Comparison of ENCODE assay signal across 16 mouse cellular contexts in genomic region chr11:96618789-96619445, GRCm38 (mm10).
DNase-seq lines count a peak whose midpoint lies in the region; ATAC-seq lines count a peak whose summit lies in the region.
"Had no signal": no experiment of that assay in that cellular context is flagged by ENCODE, and none has a peak within 500 bp of the region (broad histone marks: within the 10 kb centered on the region; RNA-seq: fewer than 3 reads in every experiment).

No protein-coding gene starts in this region.

- no peak for DNase-seq in embryonic facial prominence, embryonic 14.5 days (ENCODE audit: low spot score)
- no peak for DNase-seq in embryonic facial prominence, embryonic 10.5 days (ENCODE audit: low spot score)
- DNase-seq in lung, postnatal 36 days = no peak
- no peak for DNase-seq in thymus, postnatal 14 days
- DNase-seq in layer of hippocampus, postnatal 25 days (ENCODE audit: extremely low spot score in 1 of 2, low spot score in 1 of 2) = no peak
- DNase-seq: cerebellum, postnatal 14 days; spleen, adult 18-20 months had no signal

- no peak overlapping the region for H3K9ac ChIP-seq in embryonic facial prominence, embryonic 14.5 days (ENCODE audit: low read depth, low read length)
- H3K9ac ChIP-seq in lung, embryonic 16.5 days (ENCODE audit: low read length) = 0 out of 2 replicates have a peak overlapping the region, but pooled peaks have one; percentile 28
- 0 out of 2 replicates have a peak overlapping the region, but pooled peaks have one; percentile 8 for H3K9ac ChIP-seq in kidney, embryonic 15.5 days
- H3K9ac ChIP-seq: embryonic facial prominence, embryonic 13.5 days; forebrain, embryonic 12.5 days; limb, embryonic 13.5 days; lung, embryonic 15.5 days had no signal

- ATAC-seq in embryonic facial prominence, embryonic 14.5 days (ENCODE audit: low read depth) = no peak
- ATAC-seq in lung, embryonic 16.5 days (ENCODE audit: low read depth) = no peak
- no peak for ATAC-seq in kidney, embryonic 15.5 days (replicated peaks; ENCODE audit: low FRiP score)
- no peak for ATAC-seq in cerebellum, adult (ENCODE audit: insufficient number of reproducible peaks, low FRiP score, low TSS enrichment)

- H3K4me2 ChIP-seq in embryonic facial prominence, embryonic 14.5 days (ENCODE audit: low read depth, low read length) = no peak overlapping the region
- H3K4me2 ChIP-seq in lung, embryonic 16.5 days (ENCODE audit: low read depth, low read length) = no peak overlapping the region
- H3K4me2 ChIP-seq in kidney, embryonic 15.5 days = peak overlapping the region; percentile 24
- H3K4me2 ChIP-seq: embryonic facial prominence, embryonic 13.5 days; forebrain, embryonic 12.5 days; heart, embryonic 11.5 days; limb, embryonic 13.5 days had no signal

- H3K4me1 ChIP-seq in embryonic facial prominence, embryonic 14.5 days (ENCODE audit: control insufficient read depth, insufficient read depth, low read length) = peaks cover 5% of the 10 kb centered on the region; the same call in 1 of the 2 replicates
- peaks cover 31% of the 10 kb centered on the region for H3K4me1 ChIP-seq in embryonic facial prominence, embryonic 10.5 days
- H3K4me1 ChIP-seq in lung, embryonic 16.5 days (replicated peaks; ENCODE audit: control insufficient read depth, insufficient read depth, low read length) = no peaks in the 10 kb centered on the region; the same call in 1 of the 2 replicates
- peaks cover 33% of the 10 kb centered on the region for H3K4me1 ChIP-seq in kidney, embryonic 15.5 days

- H3K27me3 ChIP-seq in embryonic facial prominence, embryonic 14.5 days (replicated peaks; ENCODE audit: control insufficient read depth, insufficient read depth, low read length) = peaks cover 41% of the 10 kb centered on the region
- peaks cover 21% of the 10 kb centered on the region for H3K27me3 ChIP-seq in embryonic facial prominence, embryonic 10.5 days (replicated peaks; ENCODE audit: low read depth, poor library complexity, severe bottlenecking)
- peaks cover 11% of the 10 kb centered on the region for H3K27me3 ChIP-seq in lung, embryonic 16.5 days (ENCODE audit: control insufficient read depth, insufficient read depth, low read depth, low read length)
- H3K27me3 ChIP-seq in kidney, embryonic 15.5 days = no peaks in the 10 kb centered on the region

- peak overlapping the region; percentile 15; the same call in 1 of the 2 replicates for H3K27ac ChIP-seq in embryonic facial prominence, embryonic 14.5 days (replicated peaks; ENCODE audit: low read depth, low read length)
- H3K27ac ChIP-seq in embryonic facial prominence, embryonic 10.5 days (replicated peaks) = no peak overlapping the region
- no peak overlapping the region for H3K27ac ChIP-seq in lung, embryonic 16.5 days (ENCODE audit: low read length)
- peak overlapping the region; percentile 75 for H3K27ac ChIP-seq in kidney, embryonic 15.5 days
- H3K27ac ChIP-seq: embryonic facial prominence, embryonic 13.5 days; limb, embryonic 13.5 days; lung, embryonic 15.5 days had no signal

- no peak overlapping the region for H3K4me3 ChIP-seq in embryonic facial prominence, embryonic 14.5 days (ENCODE audit: low read depth, low read length)
- no peak overlapping the region for H3K4me3 ChIP-seq in embryonic facial prominence, embryonic 10.5 days
- H3K4me3 ChIP-seq in lung, embryonic 16.5 days (ENCODE audit: low read length) = no peak overlapping the region
- no peak overlapping the region for H3K4me3 ChIP-seq in kidney, embryonic 15.5 days (replicated peaks)
- H3K4me3 ChIP-seq: embryonic facial prominence, embryonic 13.5 days; forebrain, embryonic 12.5 days; limb, embryonic 13.5 days; lung, embryonic 15.5 days had no signal

- no peaks in the 10 kb centered on the region for H3K9me3 ChIP-seq in embryonic facial prominence, embryonic 14.5 days (ENCODE audit: control insufficient read depth, low read length)
- no peaks in the 10 kb centered on the region for H3K9me3 ChIP-seq in embryonic facial prominence, embryonic 10.5 days
- H3K9me3 ChIP-seq in lung, embryonic 16.5 days (ENCODE audit: control insufficient read depth, low read length) = no peaks in the 10 kb centered on the region
- no peaks in the 10 kb centered on the region for H3K9me3 ChIP-seq in kidney, embryonic 15.5 days (replicated peaks)
- H3K9me3 ChIP-seq: embryonic facial prominence, embryonic 13.5 days; forebrain, embryonic 12.5 days; G1E; limb, embryonic 13.5 days; lung, embryonic 15.5 days had no signal

- H3K36me3 ChIP-seq in embryonic facial prominence, embryonic 14.5 days (ENCODE audit: control insufficient read depth, insufficient read depth, low read length) = no peaks in the 10 kb centered on the region
- H3K36me3 ChIP-seq in embryonic facial prominence, embryonic 10.5 days (replicated peaks) = no peaks in the 10 kb centered on the region
- no peaks in the 10 kb centered on the region for H3K36me3 ChIP-seq in lung, embryonic 16.5 days (ENCODE audit: control insufficient read depth, insufficient read depth, low read length)
- no peaks in the 10 kb centered on the region for H3K36me3 ChIP-seq in kidney, embryonic 15.5 days
- H3K36me3 ChIP-seq: embryonic facial prominence, embryonic 13.5 days; forebrain, embryonic 12.5 days; G1E; limb, embryonic 13.5 days; lung, embryonic 15.5 days had no signal

- 61% methylated on average over 16 of the region's 16 CpGs for WGBS in embryonic facial prominence, embryonic 14.5 days
- 71% methylated on average over 16 of the region's 16 CpGs for WGBS in embryonic facial prominence, embryonic 10.5 days
- WGBS in lung, embryonic 16.5 days = 68% methylated on average over 16 of the region's 16 CpGs
- WGBS in kidney, embryonic 15.5 days = 63% methylated on average over 16 of the region's 16 CpGs

Comparison
In these comparisons a context has a peak if more than half of its experiments do, and no peak if none do; other contexts are left out.
1. H3K27ac ChIP-seq: peak in embryonic facial prominence, embryonic 14.5 days (single experiment) and kidney, embryonic 15.5 days (single experiment); none in embryonic facial prominence, embryonic 10.5 days (single experiment) and lung, embryonic 16.5 days (single experiment).